Mouse (Mus musculus) hindbrain, embryonic 15.5 days (tissue): Measurements from ENCODE around the gene Rpia. TPM values are rescaled to one million over a fixed set of nuclear protein-coding genes. Genes with fewer than 3 reads are reported as not detected.

Experiments
- polyA plus RNA-seq: library from polyadenylated mRNA; unstranded; fragments of >200 nt; fragmentation: Nextera tagmentation; extraction: Ambion mirVana; gene quantifications from 2 replicates; pipeline ENCODE4 v1.2.1, GENCODE M21; 2015

Gene Rpia
- polyA plus RNA-seq, 1 experiment from 2014 or later = 2.8 TPM

Other genes with a start within 250 kb of the Rpia start
- gene Eif2ak3, start 52.3 kb upstream of the Rpia start, polyA plus RNA-seq = 12.4 and 13.1 TPM in 2 replicates
- not detected in 2 replicates for gene Tex37, start 126.7 kb upstream of the Rpia start, polyA plus RNA-seq
- not detected in 2 replicates for gene Foxi3, start 164.3 kb upstream of the Rpia start, polyA plus RNA-seq